Mouse (Mus musculus) thymus, postnatal 10 days (tissue): ENCODE measurements at regions not wholly inside any gene's neighbourhood (a gene's known extent, or its start where the extent isn't known, plus 50 kb on each side); places are given as distances from the start of the nearest gene placed in this dataset.
"Not testable (repeated sequence)": the region's sequence is repeated elsewhere in the genome, so short reads cannot be mapped to it uniquely, and the experiment has no call there.

Source experiments
- DNase-seq, 2 experiments: peaks; one replicate each; pipeline ENCODE4 v3.0.0; 2021; ENCODE audit warnings: low spot score in 2 of 2

GRCm38 (mm10) chr1:88752332-88752731 is 50.3 kb upstream of the Arl4c start:
- no peak for DNase-seq

GRCm38 (mm10) chr1:88756658-88757057 is 54.6 kb upstream of the Arl4c start:
- peak; percentile 10 to 40 for DNase-seq

- DNase-seq = no peak
These were observed 55.1 kb upstream of the Arl4c start for GRCm38 (mm10) chr1:88757162-88757561.

- DNase-seq = no peak
These were observed 55.7 kb upstream of the Arl4c start for GRCm38 (mm10) chr1:88757746-88758145.

DNA sequence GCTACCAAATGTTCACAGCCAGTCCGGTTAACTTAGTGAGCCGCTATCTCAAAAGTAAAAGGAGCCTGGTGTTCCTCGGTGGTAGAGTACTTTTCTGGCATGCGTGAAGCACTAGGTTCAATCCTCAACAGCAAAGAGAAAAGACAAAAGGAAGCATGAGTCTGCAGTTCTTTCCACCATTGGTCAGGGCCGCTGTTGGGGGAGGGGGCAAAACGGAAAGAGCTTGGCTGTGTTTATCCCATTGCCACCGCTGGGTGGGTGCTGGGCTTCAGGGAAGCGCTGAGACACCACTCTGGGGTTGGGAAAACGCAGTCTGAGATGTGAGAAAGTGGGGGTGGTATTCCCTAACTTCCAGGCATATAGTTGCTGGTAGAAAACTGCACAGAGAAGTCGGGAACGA is 58.6 kb upstream of the Arl4c start:
- no peak for DNase-seq

DNA sequence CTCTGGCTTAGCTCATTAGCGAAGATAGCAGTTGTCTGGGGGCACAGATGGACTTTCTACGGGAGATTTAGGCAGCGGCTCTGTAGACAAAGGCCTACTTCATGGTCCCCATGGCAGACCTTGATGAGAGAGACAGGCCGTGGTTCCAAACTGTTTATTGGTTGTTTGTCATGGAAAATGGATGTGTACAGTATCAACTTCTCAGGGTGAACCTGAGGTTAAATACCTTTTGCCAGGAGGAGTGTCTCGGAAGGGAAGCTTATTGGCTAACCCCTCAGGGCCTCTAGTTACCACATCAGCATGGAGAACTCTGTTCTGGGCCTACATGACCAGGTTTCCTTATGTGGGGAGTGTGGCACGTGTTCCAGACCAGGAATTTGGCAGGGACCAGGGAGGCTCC is 59.1 kb upstream of the Arl4c start:
- no peak for DNase-seq

DNA sequence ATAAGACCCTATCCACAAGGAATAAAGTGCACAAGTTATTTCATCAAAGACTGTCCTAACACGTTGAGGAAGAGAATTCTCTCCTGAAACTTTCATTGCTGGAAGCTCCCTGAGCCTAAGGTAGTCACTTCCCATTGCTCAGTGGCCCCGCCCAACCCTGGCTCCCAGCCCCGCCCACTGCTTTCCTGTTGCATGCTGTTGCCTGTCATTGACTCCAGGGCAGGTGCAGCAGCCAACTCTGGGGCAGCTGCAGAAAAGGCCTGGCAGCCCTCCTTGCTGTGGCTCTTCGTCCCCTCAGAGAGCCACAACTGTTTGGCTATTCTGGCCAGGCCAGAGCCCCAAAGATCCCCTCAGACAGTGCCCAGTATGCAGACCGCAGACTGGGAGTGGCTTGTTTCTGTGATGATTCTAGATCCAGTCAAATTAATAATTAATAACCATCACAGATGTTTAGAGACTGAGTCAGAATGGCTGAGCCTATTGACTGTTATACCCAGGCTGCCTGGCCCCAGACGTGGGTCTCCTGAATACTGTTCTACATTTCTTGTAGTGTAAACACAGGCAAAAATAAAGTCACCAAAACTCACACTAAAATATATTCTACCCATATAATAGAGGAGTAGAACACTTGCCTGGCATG is 61.8 kb upstream of the Arl4c start:
- no peak for DNase-seq

DNA sequence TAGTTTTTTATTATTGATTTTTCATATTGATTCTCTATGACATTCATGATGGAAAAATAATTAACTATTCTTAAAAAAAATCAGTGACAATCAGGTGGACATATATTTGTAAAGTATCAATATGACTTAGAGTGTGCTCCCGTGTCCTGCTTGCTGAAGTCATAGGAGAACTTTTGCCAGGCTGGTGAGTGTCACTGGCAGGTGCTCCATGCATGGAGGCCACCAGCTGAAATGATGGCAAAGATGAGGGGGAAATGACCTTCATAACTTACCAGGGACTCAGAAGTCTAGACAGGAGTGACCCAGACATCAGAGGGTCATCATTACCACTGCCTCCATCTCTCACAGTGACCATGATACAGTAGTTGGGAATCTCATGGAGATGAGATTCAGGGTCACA is 62.5 kb upstream of the Arl4c start:
- no peak for DNase-seq

DNA sequence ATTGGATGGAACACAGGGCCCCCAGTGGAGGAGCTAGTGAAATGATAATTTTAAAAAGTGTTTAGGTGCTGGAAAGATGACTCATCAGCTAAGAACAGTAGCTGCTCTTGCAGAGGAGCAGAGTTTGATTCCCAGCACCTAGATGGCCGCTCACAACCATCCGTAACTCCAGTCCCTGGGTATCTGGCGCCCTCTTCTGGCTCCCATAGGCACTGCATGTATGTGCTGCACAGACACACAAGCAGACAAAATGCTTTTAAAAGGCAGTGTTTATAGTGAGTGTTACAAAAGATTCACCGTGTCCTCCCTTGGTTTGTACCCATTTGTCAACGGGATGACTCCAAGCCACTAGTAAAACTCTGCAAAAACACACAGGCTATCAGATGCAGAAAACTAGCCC is 75.0 kb upstream of the Arl4c start:
- DNase-seq = no peak

GRCm38 (mm10) chr1:88780262-88780661 is 78.2 kb upstream of the Arl4c start:
- DNase-seq = no peak

GRCm38 (mm10) chr1:88783083-88783482 is 81.1 kb upstream of the Arl4c start:
- DNase-seq = no peak

GRCm38 (mm10) chr1:88784866-88785620 is 83.0 kb upstream of the Arl4c start:
- DNase-seq = no peak

- no peak for DNase-seq
These were observed 84.0 kb upstream of the Arl4c start for GRCm38 (mm10) chr1:88786066-88786465.

- DNase-seq = no peak
These were observed 88.7 kb upstream of the Arl4c start for GRCm38 (mm10) chr1:88790674-88791073.

DNA sequence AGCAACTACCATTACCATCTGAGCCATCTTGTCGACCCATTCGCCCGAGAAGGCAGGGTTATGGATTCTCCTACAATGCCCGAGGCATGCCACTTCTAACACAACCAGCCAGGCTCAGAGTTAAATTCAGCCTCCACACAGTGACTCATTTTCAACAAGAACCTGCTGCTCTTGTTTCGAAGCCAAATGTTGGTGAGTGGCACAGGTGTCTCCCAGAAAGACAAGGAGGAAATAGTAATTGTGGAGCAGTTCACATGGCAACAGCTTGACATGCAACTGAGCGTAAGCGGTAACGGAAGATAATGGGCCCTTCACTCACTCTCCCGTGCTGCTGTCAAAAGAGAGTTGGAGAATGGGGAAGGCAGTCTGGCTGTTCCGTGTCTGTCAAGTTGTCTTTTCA is 92.9 kb upstream of the Arl4c start:
- no peak for DNase-seq

- DNase-seq = no peak
These were observed 96.5 kb upstream of the Arl4c start for GRCm38 (mm10) chr1:88798473-88798872.

GRCm38 (mm10) chr1:88798874-88799273 is 96.9 kb upstream of the Arl4c start:
- no peak for DNase-seq

DNA sequence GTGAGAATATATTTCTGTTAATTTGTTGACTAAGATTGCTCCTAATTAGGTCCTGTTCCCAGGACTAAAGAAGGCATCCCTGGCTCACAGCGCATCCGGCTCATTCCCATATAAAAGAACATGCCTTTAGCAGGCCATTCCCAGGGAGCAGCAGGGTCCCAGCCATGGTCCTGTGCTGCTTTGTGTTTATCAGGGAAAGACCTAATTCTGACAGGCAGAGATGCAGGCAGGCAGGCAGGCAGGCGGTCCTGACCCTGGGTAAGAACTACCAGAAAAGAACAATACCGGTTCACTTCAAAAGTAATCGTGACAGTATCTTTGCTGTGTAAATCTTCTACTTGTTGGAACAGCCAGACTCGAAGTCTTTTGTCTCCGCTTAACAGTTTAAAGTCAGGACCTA is 97.3 kb upstream of the Arl4c start:
- no peak for DNase-seq

DNA sequence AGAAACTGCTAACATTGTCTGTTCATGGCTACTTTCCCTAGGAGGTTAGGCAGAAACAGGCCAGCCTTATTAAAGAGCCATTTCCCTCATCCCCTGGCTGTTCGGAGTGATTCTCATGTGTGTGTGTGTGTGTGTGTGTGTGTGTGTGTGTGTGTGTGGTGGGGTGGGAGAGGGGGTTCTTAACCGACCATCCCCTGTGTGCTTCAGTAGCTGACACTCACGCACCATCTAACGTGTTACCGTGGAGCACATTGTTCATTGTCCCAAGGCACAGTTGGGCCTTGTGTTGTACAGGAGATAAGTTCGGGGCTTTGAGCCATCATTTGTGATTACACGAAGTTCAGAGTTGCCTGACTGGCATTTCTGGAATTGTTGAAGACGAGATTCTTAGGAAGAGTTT is 97.8 kb upstream of the Arl4c start:
- DNase-seq = no peak

GRCm38 (mm10) chr1:88800411-88800810 is 98.4 kb upstream of the Arl4c start:
- DNase-seq = no peak

GRCm38 (mm10) chr1:88801151-88801550 is 99.1 kb upstream of the Arl4c start:
- DNase-seq = not testable (repeated sequence)

GRCm38 (mm10) chr1:88806960-88807359 is 104.9 kb upstream of the Arl4c start:
- peak in 1 of 2 experiments; percentile 4 for DNase-seq

DNA sequence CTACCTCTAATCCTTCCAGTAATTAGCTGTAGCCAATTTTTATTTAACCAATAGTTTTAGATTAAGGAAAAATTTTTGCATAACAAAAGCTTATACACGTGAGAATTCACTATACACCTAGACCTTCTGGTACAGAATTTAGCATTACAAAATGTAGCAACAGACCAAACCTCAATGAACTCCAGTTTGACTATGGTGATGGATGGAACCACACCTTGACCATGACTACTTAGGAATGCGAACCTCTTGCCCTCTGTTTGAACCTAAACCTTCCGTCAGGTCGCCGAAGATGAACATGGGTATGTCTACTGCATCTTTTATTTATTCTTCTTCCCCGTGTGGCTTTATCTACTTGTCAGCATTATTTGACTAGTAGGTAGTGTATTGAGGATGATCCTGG is 105.9 kb upstream of the Arl4c start:
- DNase-seq = no peak

GRCm38 (mm10) chr1:88808508-88808907 is 106.5 kb upstream of the Arl4c start:
- DNase-seq = no peak
